Mouse (Mus musculus) right cerebral cortex, postnatal 25 days (tissue): ENCODE data around the gene Vangl2.

Experiments used
- DNase-seq: peaks from one replicate; pipeline ENCODE4 v3.0.0; 2022

The Vangl2 gene

DNA sequence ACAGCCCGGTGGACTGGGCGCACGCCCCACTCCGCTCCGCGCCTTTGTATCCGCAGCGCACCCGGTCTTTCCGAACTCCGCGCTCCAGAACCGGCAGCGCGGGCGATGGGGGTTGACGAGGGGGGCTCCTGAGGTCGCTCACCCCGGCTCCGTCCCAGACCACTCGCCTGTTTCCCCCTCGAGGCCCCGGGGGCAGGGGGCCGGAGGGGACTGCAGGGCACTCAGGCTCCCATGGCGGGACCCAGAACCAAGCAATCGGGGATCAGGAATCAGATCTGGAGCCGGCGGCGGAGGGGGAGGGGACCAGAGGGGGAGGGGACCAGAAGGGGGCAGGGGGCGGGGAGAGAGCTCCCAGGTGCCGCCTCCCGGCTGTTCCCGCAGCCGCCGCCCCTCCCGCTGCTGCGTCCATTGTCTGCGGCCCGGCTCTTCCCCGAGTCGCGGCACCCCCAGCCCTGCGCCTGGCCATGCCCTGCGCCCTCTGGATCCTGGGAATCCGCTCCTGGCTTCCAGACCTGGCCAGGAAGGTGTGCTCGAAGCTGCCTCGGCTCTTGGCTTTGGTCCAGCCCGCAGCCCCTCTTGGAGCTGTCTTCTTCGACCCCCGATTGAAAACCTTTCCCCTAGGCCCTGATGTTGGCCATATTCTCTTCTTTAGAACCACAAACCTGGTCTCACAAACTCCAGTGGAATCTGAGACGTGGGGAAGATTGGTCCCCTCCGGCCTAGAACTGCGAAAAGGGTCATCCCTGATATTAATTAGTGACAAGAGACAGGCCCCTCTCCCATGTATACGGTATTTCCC lies 1.0 kb downstream of the Vangl2 start:
- peak; percentile 78 for DNase-seq

DNA sequence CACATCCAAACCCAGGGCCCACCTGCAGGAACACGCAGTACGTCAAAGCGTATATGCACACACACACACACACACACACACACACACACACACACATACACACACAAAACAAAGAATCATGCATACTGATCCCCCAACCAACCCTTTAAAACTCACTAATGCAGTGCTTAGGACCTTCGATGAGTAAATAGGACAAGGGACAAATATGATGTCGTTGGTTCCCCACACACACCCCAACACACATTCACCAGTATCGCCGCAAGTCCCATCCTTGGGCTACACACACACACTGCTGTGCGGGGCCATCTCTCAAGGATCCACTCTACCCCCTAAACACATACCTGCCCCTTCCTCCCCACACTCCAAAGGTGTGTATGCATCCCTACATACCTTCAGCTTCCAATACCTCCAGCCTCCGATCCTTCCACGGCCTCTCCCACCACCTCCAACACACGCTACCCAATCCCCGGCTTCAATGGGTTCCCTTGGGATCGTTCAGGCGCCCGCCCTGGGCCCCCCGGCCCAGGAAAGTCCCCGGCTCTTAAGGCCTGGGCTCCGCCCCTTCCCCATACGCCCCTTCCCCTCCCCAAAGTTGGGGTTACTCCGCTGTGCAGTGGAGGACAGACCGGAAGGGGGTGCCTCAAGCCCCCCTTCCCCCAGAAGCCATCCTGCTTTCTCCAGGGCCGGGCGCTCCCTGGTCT lies 1.9 kb downstream of the Vangl2 start:
- DNase-seq, result peak; percentile 32

DNA sequence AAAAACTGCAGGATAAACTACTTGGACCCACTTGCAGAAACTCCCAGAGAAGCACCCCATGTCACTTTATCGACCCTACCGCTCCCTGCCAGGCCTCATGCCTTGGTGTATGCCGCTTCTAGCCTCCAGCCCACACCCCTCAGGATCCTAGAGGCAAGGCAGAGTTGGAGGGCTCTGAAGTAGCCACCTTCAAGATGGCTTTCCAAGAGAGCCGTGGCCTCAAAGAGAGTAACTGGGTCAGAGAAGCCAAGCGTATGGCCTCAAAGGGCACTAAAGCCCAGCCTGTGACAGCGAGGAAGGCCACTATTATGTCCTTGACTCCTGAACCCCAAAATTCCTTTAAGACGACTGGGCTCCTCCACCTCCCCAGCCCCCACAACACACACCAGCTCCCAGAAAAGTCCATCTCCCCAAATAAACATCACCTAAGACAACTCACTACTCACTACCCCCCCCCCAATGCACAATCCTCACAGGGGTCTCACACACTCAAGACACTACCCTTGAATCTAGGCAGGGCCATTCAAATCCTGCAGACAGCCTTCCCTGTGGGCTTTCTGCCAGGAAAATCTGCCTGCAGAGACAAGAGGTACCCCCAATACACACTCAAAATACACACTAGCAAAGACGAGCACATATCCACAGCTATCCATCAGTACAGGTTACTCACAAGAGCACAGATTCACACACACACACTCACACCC lies 2.9 kb downstream of the Vangl2 start:
- DNase-seq, result no peak

DNA sequence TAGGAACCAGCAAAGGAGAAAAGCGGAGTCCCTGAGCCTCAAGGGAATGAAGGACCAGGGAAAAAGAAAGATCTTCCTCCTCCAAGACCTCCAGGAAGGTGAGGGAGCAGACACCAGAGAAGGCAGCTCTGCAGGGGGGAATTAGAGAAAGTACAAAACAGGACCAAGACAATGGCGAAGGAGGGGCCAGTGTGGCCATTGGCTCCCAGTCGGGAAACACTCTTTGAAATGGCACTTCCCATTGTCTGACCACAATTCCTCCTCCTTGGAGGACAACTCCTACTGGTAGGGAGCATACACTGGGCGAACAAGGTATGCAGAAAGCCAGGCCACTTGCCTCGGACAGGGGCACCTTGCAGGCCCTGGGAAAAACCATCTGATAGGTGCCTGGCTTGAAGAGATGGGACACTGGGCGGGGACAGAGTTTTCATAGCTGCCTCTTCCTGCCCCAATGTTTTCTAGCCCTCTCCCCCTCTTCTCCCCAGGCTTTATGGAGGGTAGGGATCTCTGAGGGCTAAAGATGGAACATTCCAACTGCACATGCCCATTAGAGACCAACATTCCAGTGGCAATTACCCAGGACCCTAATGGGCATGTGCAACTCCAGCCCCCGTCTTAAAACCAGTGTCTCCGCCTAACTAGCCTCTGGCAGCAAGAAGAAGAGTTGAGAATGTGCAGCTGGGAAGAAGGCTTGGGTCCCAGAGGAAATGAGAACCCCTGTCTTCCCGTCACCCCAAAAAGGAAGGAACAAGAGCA lies 3.9 kb downstream of the Vangl2 start:
- DNase-seq, result no peak

DNA sequence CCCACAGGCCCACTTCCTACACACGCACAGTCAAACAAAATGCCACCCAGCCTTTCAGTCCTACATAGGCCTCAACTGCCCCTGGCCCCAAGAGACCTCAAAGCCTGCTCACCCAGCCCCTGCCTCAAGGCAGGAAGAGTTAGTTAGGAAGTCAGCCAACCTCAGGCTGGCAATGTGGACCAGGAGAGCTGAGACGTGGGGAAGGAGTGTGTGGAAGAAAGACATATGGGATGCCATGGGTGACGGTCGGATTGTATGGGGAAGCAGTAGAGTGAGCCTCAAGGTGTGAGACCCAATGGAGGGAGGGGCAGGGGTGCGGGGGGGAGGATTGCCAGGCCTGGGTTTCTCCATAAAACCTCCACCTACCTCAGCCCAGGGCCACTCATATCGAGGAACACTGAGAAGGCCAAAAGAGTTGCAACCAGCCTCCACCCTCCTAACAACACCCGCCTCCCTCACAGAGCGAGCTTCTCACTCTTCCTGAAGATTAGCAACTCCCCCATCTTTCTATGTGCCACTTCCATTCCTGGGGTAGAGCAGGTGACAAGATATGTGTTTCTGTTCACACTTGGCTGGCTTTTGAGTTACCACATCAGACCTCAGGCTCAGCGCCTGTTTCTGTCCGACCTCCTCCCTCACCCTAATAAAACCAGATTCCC lies 8.3 kb downstream of the Vangl2 start:
- no peak for DNase-seq

DNA sequence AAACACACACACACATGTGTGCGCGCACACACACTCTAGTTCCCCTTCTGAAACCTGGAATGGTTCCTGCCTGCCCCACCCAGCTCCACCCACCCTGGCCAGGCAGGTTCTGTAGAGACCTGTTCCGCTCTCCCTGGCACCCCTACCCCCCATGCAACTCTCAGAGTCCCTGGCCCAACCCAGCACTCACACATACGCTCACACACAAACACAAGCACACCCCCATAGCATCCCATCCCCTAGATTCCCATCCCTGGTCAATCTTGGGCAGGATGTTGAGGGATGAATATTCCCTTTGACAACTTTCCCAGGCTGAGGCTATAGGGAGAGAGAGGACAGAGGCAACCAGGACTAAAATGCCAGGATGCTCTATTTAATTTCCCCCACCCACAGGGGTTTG lies 8.9 kb downstream of the Vangl2 start:
- DNase-seq, result no peak

DNA sequence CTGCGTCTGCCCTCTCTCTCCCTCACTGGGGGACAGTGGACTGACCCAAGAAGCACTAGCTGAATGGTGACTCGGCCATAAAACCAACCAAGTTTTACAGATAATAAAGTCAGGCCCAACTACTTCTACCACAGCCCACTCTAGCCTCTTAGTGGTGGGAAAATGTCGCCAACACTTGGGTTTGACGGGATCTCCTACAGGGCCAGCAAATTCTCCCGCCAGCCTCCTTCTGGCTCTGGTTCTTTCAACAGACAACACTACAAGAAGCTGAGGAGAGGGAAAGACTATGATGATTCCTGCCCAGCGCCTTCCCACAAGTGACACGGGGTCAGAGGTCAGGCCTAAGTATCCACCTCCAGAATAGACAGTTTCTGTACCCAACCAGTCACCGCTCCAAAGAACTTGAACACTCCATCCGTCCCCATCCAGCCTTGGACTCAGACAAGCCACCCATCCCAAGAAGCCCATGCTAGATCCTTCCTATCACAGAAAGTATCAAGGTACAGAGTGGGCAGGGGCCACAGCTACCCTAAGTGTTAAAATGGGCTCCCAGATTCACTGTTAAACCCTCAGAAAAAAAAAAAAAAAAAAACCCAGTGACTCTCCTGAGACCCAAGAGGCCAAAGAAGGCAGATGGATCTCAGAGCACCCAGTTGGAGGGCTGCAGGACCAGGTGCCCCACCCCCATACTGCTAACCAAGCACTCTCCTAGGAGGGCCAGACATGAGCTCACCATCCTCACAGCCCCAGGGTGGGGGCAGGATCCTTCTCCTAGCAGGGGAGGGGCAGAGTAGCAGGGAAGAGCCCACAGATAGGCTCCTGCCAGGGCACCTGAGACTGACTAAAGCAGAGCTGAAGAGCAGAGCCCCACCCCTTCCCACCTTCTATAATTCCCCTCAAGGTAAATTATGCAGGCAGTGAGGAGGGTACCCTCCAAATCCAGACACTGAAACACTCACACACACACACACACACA lies 9.6 kb downstream of the Vangl2 start:
- DNase-seq, result no peak

DNA sequence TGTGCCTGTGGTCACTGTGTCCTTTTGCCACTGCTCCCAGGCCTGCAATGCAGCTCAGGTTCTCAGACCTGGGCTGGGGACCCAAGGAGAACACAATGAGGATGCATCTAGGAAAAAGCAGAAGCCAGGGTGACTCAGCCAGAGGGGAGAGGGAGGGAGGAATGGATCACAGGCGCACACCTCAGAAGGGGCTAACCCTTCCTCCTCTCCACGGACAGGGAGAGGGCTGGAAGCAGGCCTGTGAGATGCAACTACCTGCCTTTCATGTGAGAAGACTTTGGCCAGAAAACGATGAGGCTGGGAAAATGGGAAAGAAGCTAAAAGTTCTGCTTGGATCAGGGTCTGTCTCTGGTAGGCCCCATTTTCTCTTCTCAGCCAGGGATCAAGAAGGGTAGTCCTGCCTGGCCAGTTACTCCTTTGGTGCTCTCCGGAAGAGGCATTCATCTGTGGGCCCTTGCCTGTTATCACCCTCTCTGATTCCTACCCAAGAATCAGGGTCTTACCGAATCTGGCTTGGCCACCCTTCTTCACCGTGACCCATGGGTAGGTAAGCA lies 10.7 kb downstream of the Vangl2 start:
- no peak for DNase-seq

DNA sequence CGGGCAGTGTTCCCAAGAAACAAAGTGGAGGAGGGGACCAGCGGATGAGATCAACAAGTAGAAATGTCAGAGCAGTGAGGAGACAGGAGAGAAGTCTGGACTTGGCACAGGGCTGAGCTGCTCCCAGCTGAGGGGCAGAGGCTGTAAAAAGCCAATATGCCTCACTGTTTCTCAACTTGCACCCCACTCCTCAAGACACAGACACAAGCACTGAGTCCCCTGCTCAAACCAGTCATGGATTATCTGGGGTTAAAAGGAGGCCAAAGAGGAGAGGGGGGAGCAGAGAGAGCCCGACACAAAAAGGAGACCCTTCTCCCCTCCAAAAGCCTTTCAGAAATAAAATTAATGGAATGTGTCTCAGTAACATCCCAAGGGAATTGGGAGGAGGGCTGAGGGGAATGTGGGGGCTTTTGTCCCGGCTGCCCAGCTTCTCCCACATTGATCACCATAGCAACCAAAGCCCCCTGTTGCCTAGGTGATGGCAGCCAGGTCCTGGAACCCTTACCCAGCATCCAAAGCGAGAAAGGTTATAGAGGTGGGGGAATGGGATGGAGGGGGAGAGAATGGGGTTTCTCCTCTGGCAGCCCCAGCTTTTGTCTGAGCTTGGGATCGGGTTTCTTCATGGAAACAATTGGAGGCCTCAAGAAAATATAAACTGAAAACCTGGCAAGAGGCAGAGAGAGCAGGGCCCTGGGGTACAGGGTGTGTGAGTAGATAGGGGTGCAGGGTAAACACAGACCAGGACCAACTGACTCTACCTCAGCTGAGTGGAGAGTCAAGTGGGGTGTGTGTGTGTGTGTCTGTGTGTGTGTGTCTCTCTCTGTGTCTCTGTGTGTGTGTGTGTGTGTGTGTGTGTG lies 11.4 kb downstream of the Vangl2 start:
- no peak for DNase-seq

DNA sequence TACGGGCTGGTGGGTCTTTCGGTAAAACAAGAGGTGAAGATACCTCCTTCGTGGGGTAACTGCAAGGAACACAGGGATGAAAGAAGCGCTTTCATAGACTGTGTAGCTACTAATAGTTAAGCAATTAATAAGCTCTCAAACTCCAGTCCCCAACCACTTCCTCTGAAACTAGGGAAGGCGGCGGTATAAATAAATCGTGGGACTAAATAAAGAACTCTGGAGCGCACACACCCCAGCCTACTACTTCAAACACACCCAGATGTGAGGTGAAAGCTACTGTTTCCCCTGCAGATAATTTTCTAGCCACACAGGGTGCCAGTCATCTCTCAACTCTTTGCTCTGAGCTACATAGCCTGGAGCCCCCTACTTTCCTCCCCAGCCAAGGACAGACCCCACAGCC lies 12.2 kb downstream of the Vangl2 start:
- no peak for DNase-seq

DNA sequence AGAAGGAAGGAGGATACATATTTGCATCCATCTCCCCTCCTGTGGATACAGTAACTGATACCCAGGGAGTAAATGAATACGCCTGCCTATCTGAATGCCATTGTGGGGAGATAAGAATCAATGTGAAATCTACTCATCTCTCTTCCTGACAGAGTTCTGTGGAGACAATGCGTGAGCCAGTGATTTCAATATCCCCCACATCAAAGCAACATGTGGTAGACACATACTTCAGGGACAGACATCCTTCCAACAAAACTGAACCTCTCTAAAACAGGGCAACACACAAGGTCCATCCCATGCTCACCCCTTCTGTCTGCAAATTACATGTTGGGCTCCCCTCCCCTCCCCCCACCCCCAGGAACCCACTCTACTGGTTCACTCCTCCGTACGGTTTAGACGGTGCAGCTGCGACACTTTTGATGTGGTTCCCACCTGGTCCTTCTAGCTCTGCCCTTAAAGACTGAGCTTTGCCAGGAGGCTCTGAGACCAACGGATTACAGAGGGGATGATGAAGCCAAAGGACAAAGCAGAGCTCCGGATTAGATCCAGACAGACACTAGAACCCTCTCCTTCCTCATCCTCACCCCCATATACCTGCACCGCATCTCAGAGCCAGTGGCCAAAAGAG lies 12.8 kb downstream of the Vangl2 start:
- DNase-seq, result no peak

DNA sequence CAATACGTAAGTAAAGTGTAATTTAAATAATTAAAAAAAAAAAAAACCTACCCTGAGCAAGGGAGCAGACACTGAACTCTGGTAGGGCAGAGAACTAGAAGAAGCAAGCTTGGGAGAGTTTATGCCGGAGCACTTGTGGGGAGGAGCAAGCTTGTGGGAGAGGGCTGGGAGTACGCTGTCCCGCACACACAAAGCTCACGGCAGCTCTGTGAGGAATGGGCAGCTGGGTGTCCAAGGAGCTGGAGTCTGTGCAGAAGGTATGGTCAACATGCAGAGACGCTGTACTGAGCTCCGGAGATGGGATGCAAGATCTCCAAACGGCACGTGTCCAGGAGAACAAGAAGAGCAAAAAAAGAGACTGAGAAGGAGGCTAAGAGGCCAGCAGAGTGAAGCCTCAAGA lies 13.5 kb downstream of the Vangl2 start:
- no peak for DNase-seq

DNA sequence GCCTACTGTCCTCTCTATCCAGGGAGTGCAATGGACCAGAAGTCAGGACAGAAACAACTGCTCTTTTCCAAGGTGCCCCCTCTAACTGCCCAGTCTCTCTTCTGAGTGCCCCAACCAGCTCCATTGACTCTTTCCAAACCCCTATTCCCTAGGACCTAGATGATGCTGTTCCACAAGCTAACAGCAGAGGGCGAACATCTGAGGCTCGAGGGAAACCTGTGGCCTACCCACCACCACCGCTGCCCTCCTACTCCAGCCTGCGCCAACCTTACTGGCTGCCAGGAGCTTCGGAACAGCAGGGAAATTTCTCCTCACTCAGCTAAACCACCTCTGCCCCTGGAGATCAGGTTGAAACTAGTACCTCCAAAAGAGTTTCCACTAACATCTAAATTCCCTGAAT lies 16.2 kb downstream of the Vangl2 start:
- DNase-seq, result peak; percentile 64

DNA sequence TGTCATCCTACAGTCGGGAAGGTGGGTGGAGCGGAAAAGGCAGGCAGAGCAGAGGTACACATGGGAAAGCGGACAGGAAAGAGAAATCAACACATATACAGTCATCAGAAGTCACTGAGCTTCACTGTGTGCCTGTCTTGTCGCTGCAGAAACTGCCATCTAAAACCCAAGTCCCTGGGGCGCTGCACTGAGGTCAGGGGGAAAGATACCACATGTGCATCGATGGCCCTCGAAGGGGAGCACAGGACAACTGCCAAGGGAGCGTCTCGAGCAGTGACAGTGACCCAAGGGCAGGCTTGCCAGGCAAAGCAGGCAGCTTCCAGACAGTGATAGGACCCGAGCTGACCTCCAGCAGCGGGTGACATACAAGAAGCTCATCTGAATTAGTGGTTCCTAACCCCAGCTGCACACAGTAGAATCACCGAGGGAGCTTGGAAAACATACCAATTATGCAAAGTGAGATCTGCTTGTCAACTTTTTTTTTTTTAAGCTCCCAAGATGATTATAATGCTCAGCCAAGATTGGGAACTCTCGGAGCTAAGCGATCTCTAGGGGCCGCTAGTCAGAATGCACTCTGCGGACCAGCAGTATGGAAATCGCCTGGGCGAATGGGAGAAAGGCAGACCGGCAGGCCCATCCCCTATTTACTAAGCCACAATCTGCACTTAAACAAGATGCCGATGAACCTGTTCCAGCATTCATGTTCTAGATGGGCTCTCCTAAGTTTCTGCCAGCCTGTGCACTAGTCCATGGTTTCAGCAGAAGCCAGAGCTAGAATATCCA lies 18.0 kb downstream of the Vangl2 start:
- DNase-seq, result no peak

DNA sequence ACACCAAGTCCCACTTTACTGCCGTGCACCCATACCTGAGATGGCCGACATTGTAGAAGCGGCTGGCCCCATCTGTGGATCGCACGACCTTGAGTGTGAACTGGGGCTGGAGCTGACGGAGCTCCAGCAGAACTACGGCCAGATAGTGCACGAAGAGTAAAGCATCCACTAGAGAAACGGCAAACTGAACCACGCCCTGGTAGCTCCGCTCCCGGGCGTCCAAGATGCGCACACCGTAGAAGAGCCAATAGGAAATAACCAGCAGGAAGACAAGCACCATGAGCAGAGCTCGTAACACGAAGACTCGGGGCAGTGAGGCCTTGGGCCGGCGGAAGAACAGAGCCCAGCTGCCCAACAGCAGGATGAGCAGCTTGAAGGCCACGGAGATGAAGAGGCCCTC lies 18.8 kb downstream of the Vangl2 start:
- no peak for DNase-seq

DNA sequence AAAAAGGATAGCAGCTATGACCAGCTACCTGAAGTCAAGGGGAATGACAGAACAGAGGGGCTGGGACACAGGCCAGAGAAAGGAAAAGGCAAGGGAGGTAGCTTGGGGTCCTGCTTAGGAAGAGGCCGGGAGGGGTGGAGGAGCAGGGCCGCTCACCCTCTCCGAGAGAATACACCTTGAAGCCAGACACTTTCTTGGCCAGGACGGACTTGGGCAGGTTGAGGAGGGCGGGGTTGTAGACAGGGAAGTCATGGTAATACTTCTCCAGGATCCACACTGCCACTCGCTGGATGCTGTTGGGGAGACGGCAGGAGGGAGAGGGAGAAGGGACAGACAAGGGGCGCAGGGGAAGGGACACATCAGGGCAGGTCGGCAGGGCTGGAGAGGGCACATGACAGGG lies 19.9 kb downstream of the Vangl2 start:
- no peak for DNase-seq

DNA sequence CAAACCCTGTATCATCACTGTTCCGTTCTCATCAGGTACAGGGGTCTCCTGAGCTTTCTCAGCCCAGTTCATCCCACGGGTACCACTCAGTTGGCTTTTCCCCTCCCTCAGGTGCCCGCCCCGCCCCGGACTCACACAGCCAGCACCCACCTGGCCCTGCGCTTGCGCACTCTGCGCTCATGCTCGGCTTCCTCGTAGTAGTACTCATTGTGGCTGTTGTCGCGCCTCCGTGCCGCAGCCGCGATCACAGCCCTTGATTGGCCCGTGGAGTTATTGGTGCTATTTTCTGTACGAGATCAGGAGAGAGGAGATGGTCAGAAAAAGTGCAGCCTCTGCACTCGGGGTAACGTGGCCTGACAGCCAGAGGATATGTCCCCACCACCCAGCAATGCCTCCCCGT lies 20.5 kb downstream of the Vangl2 start:
- DNase-seq, result no peak

DNA sequence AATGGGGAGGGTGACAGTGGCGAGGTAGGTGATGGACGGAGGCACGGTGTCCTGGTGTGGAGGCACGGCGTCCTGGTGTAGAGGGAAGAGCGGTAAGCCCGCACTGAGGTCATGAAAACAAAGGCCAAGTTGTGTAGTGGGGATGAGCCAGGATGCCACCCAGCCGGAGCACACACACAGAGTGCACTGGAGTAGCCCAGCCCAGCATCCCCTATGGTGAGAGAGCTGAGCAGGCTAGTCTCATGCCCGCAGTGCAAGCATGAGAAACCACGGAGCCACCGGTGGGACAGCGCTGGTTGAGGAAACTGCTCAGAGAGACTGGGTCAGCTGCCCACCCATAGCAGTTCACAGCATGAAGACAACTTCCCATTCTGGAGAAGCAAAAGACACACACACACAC lies 26.6 kb downstream of the Vangl2 start:
- no peak for DNase-seq

DNA sequence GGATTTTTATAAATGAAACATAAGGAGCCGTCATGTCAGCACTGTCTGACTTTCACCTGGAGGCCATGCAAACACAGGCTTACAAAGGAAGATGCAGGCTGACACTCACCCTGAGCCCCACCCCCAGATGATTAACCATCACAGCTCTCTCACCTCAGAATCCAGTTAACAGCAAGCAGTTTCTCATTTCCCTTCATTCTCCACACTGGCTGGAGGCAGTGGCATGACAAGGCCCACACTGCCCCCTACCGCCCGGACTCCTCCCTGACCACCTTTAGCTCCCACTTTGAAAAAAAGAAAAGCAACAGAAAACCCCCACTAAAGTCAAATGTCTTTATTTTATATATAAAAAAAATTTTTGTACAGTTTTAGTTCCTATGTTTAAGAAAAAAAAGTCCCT lies 27.6 kb downstream of the Vangl2 start:
- peak; percentile 59 for DNase-seq
